ENCODE assay signal across 10 mouse cellular contexts in genomic region chr9:42055378-42055777, GRCm38 (mm10).
DNase-seq lines count a peak whose midpoint lies in the region; ATAC-seq lines count a peak whose summit lies in the region.
"Had no signal": no experiment of that assay in that cellular context is flagged by ENCODE, and none has a peak within 500 bp of the region (broad histone marks: within the 10 kb centered on the region; RNA-seq: fewer than 3 reads in every experiment).

No protein-coding gene starts in this region.

- DNase-seq in forebrain, embryonic 14.5 days (ENCODE audit: low spot score): no peak
- peak; percentile 77 for DNase-seq in kidney, adult 9 months
- DNase-seq in thymus, postnatal 4 days: no peak

- H3K9ac ChIP-seq in midbrain, embryonic 13.5 days (replicated peaks): no peak overlapping the region
- no peak overlapping the region for H3K9ac ChIP-seq in midbrain, embryonic 16.5 days (ENCODE audit: low read depth, low read length)
- no peak overlapping the region for H3K9ac ChIP-seq in forebrain, embryonic 14.5 days (ENCODE audit: low read length)
- no peak overlapping the region for H3K9ac ChIP-seq in neural tube, embryonic 15.5 days (replicated peaks)
- H3K9ac ChIP-seq: embryonic facial prominence, embryonic 13.5 days; limb, embryonic 12.5 days had no signal

- no peak overlapping the region for H3K4me2 ChIP-seq in midbrain, embryonic 13.5 days (replicated peaks)
- no peak overlapping the region for H3K4me2 ChIP-seq in midbrain, embryonic 16.5 days (ENCODE audit: low read length)
- H3K4me2 ChIP-seq in forebrain, embryonic 14.5 days (ENCODE audit: low read length): no peak overlapping the region
- no peak overlapping the region for H3K4me2 ChIP-seq in neural tube, embryonic 15.5 days
- H3K4me2 ChIP-seq: embryonic facial prominence, embryonic 13.5 days; limb, embryonic 12.5 days had no signal

- H3K27me3 ChIP-seq in midbrain, embryonic 13.5 days: no peaks in the 10 kb centered on the region; the same call in 1 of the 2 replicates
- no peaks in the 10 kb centered on the region; the same call in 1 of the 2 replicates for H3K27me3 ChIP-seq in midbrain, embryonic 16.5 days (ENCODE audit: control insufficient read depth, insufficient read depth, low read depth, low read length)
- H3K27me3 ChIP-seq in forebrain, embryonic 14.5 days (replicated peaks; ENCODE audit: control insufficient read depth, insufficient read depth, low read length): no peaks in the 10 kb centered on the region
- no peaks in the 10 kb centered on the region for H3K27me3 ChIP-seq in neural tube, embryonic 15.5 days (replicated peaks)
- H3K27me3 ChIP-seq: embryonic facial prominence, embryonic 13.5 days; megakaryocyte, embryonic 14.5 days had no signal

- peaks cover 16% of the 10 kb centered on the region for H3K4me1 ChIP-seq in midbrain, embryonic 13.5 days (replicated peaks)
- peaks cover 6% of the 10 kb centered on the region; the same call in 1 of the 2 replicates for H3K4me1 ChIP-seq in midbrain, embryonic 16.5 days (ENCODE audit: control insufficient read depth, insufficient read depth, low read length)
- H3K4me1 ChIP-seq in forebrain, embryonic 14.5 days (ENCODE audit: control insufficient read depth, insufficient read depth, low read length): peaks cover 22% of the 10 kb centered on the region
- H3K4me1 ChIP-seq in neural tube, embryonic 15.5 days: peaks cover 29% of the 10 kb centered on the region
- H3K4me1 ChIP-seq: megakaryocyte, embryonic 14.5 days had no signal

- H3K4me3 ChIP-seq in midbrain, embryonic 13.5 days (replicated peaks): no peak overlapping the region
- no peak overlapping the region for H3K4me3 ChIP-seq in midbrain, embryonic 16.5 days (ENCODE audit: low read depth, low read length)
- no peak overlapping the region for H3K4me3 ChIP-seq in forebrain, embryonic 14.5 days (ENCODE audit: low read depth, low read length)
- no peak overlapping the region for H3K4me3 ChIP-seq in neural tube, embryonic 15.5 days (replicated peaks)
- H3K4me3 ChIP-seq: embryonic facial prominence, embryonic 13.5 days; limb, embryonic 12.5 days; megakaryocyte, embryonic 14.5 days had no signal

- 83% methylated on average over 4 of the region's 4 CpGs for WGBS in midbrain, embryonic 13.5 days
- WGBS in midbrain, embryonic 16.5 days: 79% methylated on average over 4 of the region's 4 CpGs
- 64% methylated on average over 4 of the region's 4 CpGs for WGBS in forebrain, embryonic 14.5 days
- WGBS in neural tube, embryonic 15.5 days: 75% methylated on average over 4 of the region's 4 CpGs

- no peaks in the 10 kb centered on the region for H3K9me3 ChIP-seq in midbrain, embryonic 13.5 days
- H3K9me3 ChIP-seq in midbrain, embryonic 16.5 days (replicated peaks; ENCODE audit: control insufficient read depth, low read length, poor library complexity, severe bottlenecking): no peaks in the 10 kb centered on the region
- no peaks in the 10 kb centered on the region for H3K9me3 ChIP-seq in forebrain, embryonic 14.5 days (replicated peaks; ENCODE audit: control insufficient read depth, low read length)
- H3K9me3 ChIP-seq in neural tube, embryonic 15.5 days (replicated peaks): no peaks in the 10 kb centered on the region
- H3K9me3 ChIP-seq: limb, embryonic 12.5 days had no signal

- H3K27ac ChIP-seq in midbrain, embryonic 13.5 days: 0 out of 2 replicates have a peak overlapping the region, but pooled peaks have one; percentile 42
- no peak overlapping the region for H3K27ac ChIP-seq in midbrain, embryonic 16.5 days (ENCODE audit: low read length)
- H3K27ac ChIP-seq in forebrain, embryonic 14.5 days (ENCODE audit: low read depth, low read length): peak overlapping the region; percentile 84
- H3K27ac ChIP-seq in neural tube, embryonic 15.5 days (replicated peaks): peak overlapping the region; percentile 67
- H3K27ac ChIP-seq: embryonic facial prominence, embryonic 13.5 days; limb, embryonic 12.5 days had no signal

- ATAC-seq in midbrain, embryonic 13.5 days: no peak
- no peak for ATAC-seq in midbrain, embryonic 16.5 days
- ATAC-seq in forebrain, embryonic 14.5 days: peak; percentile 62; the same call in 1 of the 2 replicates
- peak; percentile 60; the same call in 1 of the 2 replicates for ATAC-seq in neural tube, embryonic 15.5 days (ENCODE audit: low FRiP score)
- ATAC-seq in granulocyte monocyte progenitor cell, adult 5-6 weeks (replicated peaks; ENCODE audit: poor library complexity, severe bottlenecking): no peak

- no peaks in the 10 kb centered on the region for H3K36me3 ChIP-seq in midbrain, embryonic 13.5 days
- no peaks in the 10 kb centered on the region for H3K36me3 ChIP-seq in midbrain, embryonic 16.5 days (ENCODE audit: control insufficient read depth, insufficient read depth, low read length)
- H3K36me3 ChIP-seq in forebrain, embryonic 14.5 days (ENCODE audit: control insufficient read depth, insufficient read depth, low read length): no peaks in the 10 kb centered on the region
- peaks cover 2% of the 10 kb centered on the region; the same call in 1 of the 2 replicates for H3K36me3 ChIP-seq in neural tube, embryonic 15.5 days
- H3K36me3 ChIP-seq: limb, embryonic 12.5 days had no signal

Comparison
In these comparisons a context has a peak if more than half of its experiments do, and no peak if none do; other contexts are left out.
1. ATAC-seq: peak in forebrain, embryonic 14.5 days (single experiment) and neural tube, embryonic 15.5 days (single experiment); none in midbrain, embryonic 13.5 days (single experiment), midbrain, embryonic 16.5 days (single experiment) and granulocyte monocyte progenitor cell, adult 5-6 weeks (single experiment).